Mouse (Mus musculus) ES-E14 (cell line): ENCODE results near the gene Shq1. TPM values are rescaled to one million over a fixed set of nuclear protein-coding genes. Genes with fewer than 3 reads are reported as not detected.

ENCODE experiments used
- DNase-seq: peaks from one replicate; pipeline ENCODE4 v3.0.0-alpha.2; 2013; ENCODE audit warnings: low read depth, low spot score
- H3K27ac ChIP-seq: 2 replicates; pipeline ENCODE4 v1.5.1; 2012; ENCODE audit warnings: low read depth, mild to moderate bottlenecking, low read length, moderate library complexity, mixed read lengths; ENCODE audit not compliant: poor library complexity, insufficient read depth, severe bottlenecking
- H3K36me3 ChIP-seq: 2 replicates; pipeline ENCODE4 v1.6.1; 2012; ENCODE audit warnings: mild to moderate bottlenecking, low read length, moderate library complexity, mixed read lengths; ENCODE audit not compliant: control insufficient read depth, poor library complexity, insufficient read depth, severe bottlenecking
- H3K4me1 ChIP-seq, 2 experiments: fragments of 150-350 bp in 1 of 2; sonication (generic) in 1 of 2; 2 replicates each; pipeline ENCODE4 v1.6.1; 2012; ENCODE audit warnings: low read length in 2 of 2, mild to moderate bottlenecking in 1 of 2, mixed read lengths in 1 of 2; ENCODE audit not compliant: control insufficient read depth in 2 of 2, insufficient read depth in 2 of 2, poor library complexity in 1 of 2
- H3K4me3 ChIP-seq, 2 experiments: fragments of 150-350 bp in 1 of 2; sonication (generic) in 1 of 2; 2 replicates each; pipeline ENCODE4 v1.5.1; 2012; ENCODE audit warnings: low read length in 2 of 2, low read depth in 1 of 2, mild to moderate bottlenecking in 1 of 2, mixed read lengths in 1 of 2; ENCODE audit not compliant: insufficient read depth in 1 of 2, poor library complexity in 1 of 2, severe bottlenecking in 1 of 2
- H3K9ac ChIP-seq: 2 replicates; pipeline ENCODE4 v1.6.1; 2012; ENCODE audit warnings: low read depth, mild to moderate bottlenecking, low read length, mixed read lengths; ENCODE audit not compliant: poor library complexity, insufficient read depth, severe bottlenecking
- H3K9me3 ChIP-seq: fragments of 150-350 bp; sonication (generic); 2 replicates; pipeline ENCODE4 v1.6.1; 2012; ENCODE audit warnings: low read depth, mild to moderate bottlenecking, low read length; ENCODE audit not compliant: control insufficient read depth, insufficient read depth
- CHD2 ChIP-seq: IDR thresholded peaks from 2 replicates; pipeline ENCODE4 v1.6.1; 2014; ENCODE audit warnings: mild to moderate bottlenecking, low read depth, low read length, inconsistent platforms
- HCFC1 ChIP-seq: IDR thresholded peaks from 2 replicates; pipeline ENCODE4 v1.6.1; 2012; ENCODE audit warnings: low read length, inconsistent platforms, borderline replicate concordance; ENCODE audit not compliant: insufficient read depth
- MAFK ChIP-seq: IDR thresholded peaks from 2 replicates; pipeline ENCODE4 v1.6.1; 2014; ENCODE audit warnings: mild to moderate bottlenecking, low read depth, low read length, inconsistent platforms; ENCODE audit not compliant: insufficient read depth
- ZC3H11A ChIP-seq: IDR thresholded peaks from 2 replicates; pipeline ENCODE4 v1.6.1; 2012; ENCODE audit warnings: low read depth, mild to moderate bottlenecking, inconsistent platforms, low read length, borderline replicate concordance
- ZNF384 ChIP-seq: IDR thresholded peaks from 2 replicates; pipeline ENCODE4 v1.6.1; 2012; ENCODE audit warnings: low read depth, low read length, inconsistent platforms
- in situ Hi-C, 2 experiments: fragments of 600-800 bp; cut with MboI; formaldehyde crosslinking; loops; one replicate each; pipeline ENCODE4 v1.15.1; 2025; ENCODE audit warnings: low sequenced_read_pairs in 2 of 2, inconsistent platforms in 1 of 2; ENCODE audit not compliant: unreplicated experiment in 2 of 2
- total RNA-seq: library from RNA; depleted of rRNA; stranded (reverse); fragments of 300-350 nt; gene quantifications from 2 replicates; pipeline ENCODE4 v1.2.3, GENCODE M21; 2012

Gene Shq1
- total RNA-seq, 1 experiment = 25.1 TPM

DNA sequence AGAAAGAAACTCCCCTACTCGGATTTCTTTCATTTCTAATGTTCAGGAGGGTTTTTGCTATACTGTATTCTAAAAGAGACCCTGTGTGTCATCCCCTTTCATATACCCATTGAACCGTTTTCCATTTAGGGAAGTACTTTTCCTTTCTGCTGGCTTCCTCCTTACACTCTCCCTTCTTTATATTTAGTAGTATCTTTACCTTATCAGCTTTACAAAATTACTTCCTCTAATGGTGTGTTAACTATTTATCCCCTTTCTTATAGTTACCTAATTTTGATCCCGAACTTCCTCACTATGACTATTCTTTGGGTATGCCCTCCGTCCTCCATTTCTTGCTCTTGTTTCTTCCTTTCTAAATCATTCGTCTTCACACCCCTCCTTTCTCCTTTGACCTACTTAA is 84.2 kb downstream of the Shq1 start:
- no peak overlapping the region for H3K9ac ChIP-seq
- in situ Hi-C loops = no loop called here
- H3K9me3 ChIP-seq = no peaks in the 10 kb centered on the region
- TF ChIP-seq HCFC1 (no peak), MAFK (no peak), CHD2 (no peak), ZNF384 (no peak), ZC3H11A (no peak)
- H3K4me3 ChIP-seq = no peak overlapping the region
- no peak for DNase-seq
- H3K4me1 ChIP-seq = no peaks in the 10 kb centered on the region
- no peaks in the 10 kb centered on the region for H3K36me3 ChIP-seq
- no peak overlapping the region for H3K27ac ChIP-seq

DNA sequence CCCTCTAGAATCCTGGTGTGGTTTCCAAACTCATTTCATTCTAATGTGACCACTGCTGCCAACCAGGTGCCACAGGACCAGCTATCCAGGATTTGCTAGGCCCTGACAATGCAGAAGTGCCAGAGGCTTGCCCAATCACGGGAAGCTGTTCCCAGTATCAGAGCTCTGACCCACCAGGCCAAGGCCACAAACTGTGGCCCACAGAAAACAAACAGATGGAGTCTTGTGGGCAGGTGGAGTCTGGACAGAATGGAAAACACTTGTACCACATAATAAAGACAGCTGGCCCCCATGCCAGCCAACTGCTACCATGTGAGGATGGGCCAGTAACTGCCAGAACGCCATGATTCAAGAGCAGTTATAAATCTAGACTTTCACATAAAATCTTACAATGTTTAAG is 89.0 kb downstream of the Shq1 start:
- Histone ChIP-seq H3K4me1 (no peaks in the 10 kb centered on the region), H3K4me3 (no peak overlapping the region), H3K9me3 (no peaks in the 10 kb centered on the region), H3K36me3 (peaks cover 3% of the 10 kb centered on the region), H3K9ac (no peak overlapping the region), H3K27ac (no peak overlapping the region)
- no peak for DNase-seq
- no peak for TF ChIP-seq ZC3H11A
- no peak for TF ChIP-seq ZNF384
- TF ChIP-seq HCFC1 = no peak
- no peak for TF ChIP-seq MAFK
- no peak for TF ChIP-seq CHD2
- in situ Hi-C loops = no loop called here

DNA sequence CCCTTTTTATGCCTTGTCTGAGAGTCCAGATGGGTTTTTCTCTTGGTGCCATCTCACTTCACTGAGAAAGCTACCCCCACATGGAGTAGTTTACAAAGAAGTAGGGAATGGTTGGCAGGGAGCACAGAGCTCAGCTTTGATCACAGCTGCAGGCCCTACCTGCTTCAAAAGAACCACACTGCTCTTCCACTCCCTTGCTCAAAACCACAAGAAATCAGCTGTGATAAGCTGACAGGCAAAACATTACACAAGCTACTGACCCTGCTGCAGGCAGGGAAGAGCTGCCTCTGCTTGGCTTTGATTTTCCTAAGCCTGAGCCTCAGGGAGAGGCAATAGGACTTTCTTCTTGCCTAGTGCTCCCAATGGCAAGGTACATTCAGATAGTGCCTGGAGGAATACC is 89.9 kb downstream of the Shq1 start:
- no peak for TF ChIP-seq MAFK
- no peak for TF ChIP-seq HCFC1
- TF ChIP-seq CHD2 = no peak
- no peak for TF ChIP-seq ZC3H11A
- TF ChIP-seq ZNF384 = no peak
- peaks cover 3% of the 10 kb centered on the region for H3K36me3 ChIP-seq
- in situ Hi-C loops = no loop called here
- no peak overlapping the region for H3K9ac ChIP-seq
- H3K4me3 ChIP-seq = no peak overlapping the region
- no peaks in the 10 kb centered on the region for H3K9me3 ChIP-seq
- no peak for DNase-seq
- no peaks in the 10 kb centered on the region for H3K4me1 ChIP-seq
- no peak overlapping the region for H3K27ac ChIP-seq

DNA sequence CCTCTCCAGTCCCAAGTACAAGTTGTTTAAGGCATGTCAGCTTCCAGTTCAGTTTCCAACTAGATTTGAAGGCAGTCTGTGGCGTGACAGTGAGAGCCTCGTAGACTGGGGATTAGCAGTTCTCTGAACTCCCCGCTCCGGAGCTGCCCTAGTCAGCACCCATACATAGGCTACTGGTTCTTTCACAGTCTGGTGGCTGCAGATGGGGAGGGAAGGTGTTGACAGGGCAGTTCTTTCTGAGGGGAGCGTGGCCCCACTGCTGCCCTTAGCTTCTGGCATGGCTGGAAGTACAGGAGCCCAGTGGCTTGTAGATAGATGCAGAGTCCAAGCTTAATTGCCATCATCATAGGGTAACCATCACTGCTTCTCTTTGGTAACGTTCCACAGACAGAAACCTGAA is 93.4 kb downstream of the Shq1 start:
- Histone ChIP-seq H3K27ac (no peak overlapping the region), H3K9ac (no peak overlapping the region), H3K36me3 (peaks cover 7% of the 10 kb centered on the region), H3K4me1 (no peaks in the 10 kb centered on the region), H3K9me3 (no peaks in the 10 kb centered on the region), H3K4me3 (no peak overlapping the region)
- TF ChIP-seq HCFC1 (no peak), CHD2 (no peak), ZC3H11A (no peak), ZNF384 (no peak), MAFK (no peak)
- no peak for DNase-seq
- in situ Hi-C loops = no loop called here

DNA sequence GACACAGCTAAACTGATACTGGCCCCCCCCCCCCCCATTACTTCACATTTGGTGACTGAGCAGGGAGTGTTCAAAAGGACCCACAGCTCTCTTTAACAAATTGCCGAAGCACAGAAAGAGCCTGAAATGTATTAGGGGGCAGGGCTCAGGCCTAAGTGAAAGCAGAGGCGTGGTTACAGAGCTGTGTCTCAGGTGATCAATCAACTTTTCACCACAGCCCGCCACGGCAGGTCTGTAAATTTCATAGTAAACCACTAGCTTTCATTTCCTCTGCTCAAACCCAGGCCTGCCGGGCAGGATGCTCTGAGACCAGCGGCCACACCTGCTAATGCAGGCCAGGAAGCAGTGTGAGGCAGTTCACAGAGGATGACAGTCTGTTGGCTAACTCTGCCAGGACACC is 94.8 kb downstream of the Shq1 start:
- Histone ChIP-seq H3K9ac (no peak overlapping the region), H3K4me3 (no peak overlapping the region), H3K9me3 (no peaks in the 10 kb centered on the region), H3K27ac (no peak overlapping the region), H3K4me1 (peaks cover 0 to 1% of the 10 kb centered on the region in 2 experiments; a peak in 1 of 4 replicates), H3K36me3 (peaks cover 9% of the 10 kb centered on the region)
- DNase-seq = no peak
- in situ Hi-C loops = no loop called here
- TF ChIP-seq ZC3H11A (no peak), ZNF384 (no peak), CHD2 (no peak), MAFK (no peak), HCFC1 (no peak)
